Mouse (Mus musculus): Measurements from ENCODE around the gene Defb47. TPM values are rescaled to one million over a fixed set of nuclear protein-coding genes. Genes with fewer than 3 reads are reported as not detected.

The Defb47 gene
- not detected in 2 replicates for polyA plus RNA-seq (2015; fragmentation: Nextera tagmentation; extraction: Ambion mirVana)

GRCm38 (mm10) chr14:62997777-62998176 lies at the start of gene Defb47:
Gene Defb47 (plus strand): TSS chr14:62998077.
- no peaks in the 10 kb centered on the region for H3K9me3 ChIP-seq (replicated peaks; ENCODE audit: control insufficient read depth, low read length, poor library complexity, severe bottlenecking)
- H3K36me3 ChIP-seq (ENCODE audit: control insufficient read depth, insufficient read depth, low read length): no peaks in the 10 kb centered on the region
- no peak within 1 kb of the TSS for H3K27ac ChIP-seq (ENCODE audit: low read length)
- H3K4me1 ChIP-seq (ENCODE audit: control insufficient read depth, insufficient read depth, low read length): no peaks in the 10 kb centered on the region
- 86% methylated on average over 8 of the region's 8 CpGs for WGBS
- ATAC-seq: no peak
- H3K9ac ChIP-seq (ENCODE audit: low read depth, low read length): no peak within 1 kb of the TSS
- no peak within 1 kb of the TSS for H3K4me2 ChIP-seq (ENCODE audit: low read length)
- H3K27me3 ChIP-seq (ENCODE audit: control insufficient read depth, insufficient read depth, low read depth, low read length): no peaks in the 10 kb centered on the region
- H3K4me3 ChIP-seq (ENCODE audit: low read depth, low read length): no peak within 1 kb of the TSS

DNA sequence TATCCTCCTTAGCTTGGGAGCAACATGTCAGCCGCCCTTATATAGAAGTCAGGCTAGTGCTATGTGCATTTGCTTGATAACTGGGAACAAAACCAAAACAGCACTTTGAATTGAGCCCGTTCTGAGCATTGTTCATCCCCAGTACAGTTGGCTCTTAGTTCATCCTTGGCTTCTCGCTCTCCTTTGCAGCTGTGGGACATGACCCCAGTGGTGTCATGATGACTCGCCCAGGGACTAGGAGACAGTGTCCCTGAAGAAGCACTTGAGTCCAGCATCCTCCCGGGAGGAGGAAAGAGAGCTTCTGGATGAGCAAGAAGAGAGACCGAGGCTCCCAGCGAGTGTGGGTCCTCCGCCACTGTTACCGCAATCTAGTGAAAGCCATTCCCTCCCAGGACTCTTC lies 41.8 kb upstream of the Defb47 start:
- no peak for ATAC-seq
- no peak overlapping the region for H3K27ac ChIP-seq (ENCODE audit: low read length)
- H3K4me3 ChIP-seq (ENCODE audit: low read depth, low read length): no peak overlapping the region
- WGBS: 92% methylated on average over 9 of the region's 9 CpGs
- no peak overlapping the region for H3K4me2 ChIP-seq (ENCODE audit: low read length)
- no peaks in the 10 kb centered on the region for H3K4me1 ChIP-seq (ENCODE audit: control insufficient read depth, insufficient read depth, low read length)
- H3K9me3 ChIP-seq (replicated peaks; ENCODE audit: control insufficient read depth, low read length, poor library complexity, severe bottlenecking): no peaks in the 10 kb centered on the region
- H3K9ac ChIP-seq (ENCODE audit: low read depth, low read length): no peak overlapping the region
- peaks cover 25% of the 10 kb centered on the region; the same call in 1 of the 2 replicates for H3K36me3 ChIP-seq (ENCODE audit: control insufficient read depth, insufficient read depth, low read length)
- H3K27me3 ChIP-seq (ENCODE audit: control insufficient read depth, insufficient read depth, low read depth, low read length): no peaks in the 10 kb centered on the region

GRCm38 (mm10) chr14:62963632-62964031 lies 34.2 kb upstream of the Defb47 start:
- WGBS: 87% methylated on average over 4 of the region's 4 CpGs
- H3K9ac ChIP-seq (ENCODE audit: low read depth, low read length): no peak overlapping the region
- no peak overlapping the region for H3K4me2 ChIP-seq (ENCODE audit: low read length)
- H3K27ac ChIP-seq (ENCODE audit: low read length): no peak overlapping the region
- no peak for ATAC-seq
- H3K4me1 ChIP-seq (ENCODE audit: control insufficient read depth, insufficient read depth, low read length): peaks cover 7% of the 10 kb centered on the region
- 0 out of 2 replicates have a peak, but pooled peaks cover 4% of the 10 kb centered on the region for H3K36me3 ChIP-seq (ENCODE audit: control insufficient read depth, insufficient read depth, low read length)
- H3K27me3 ChIP-seq (ENCODE audit: control insufficient read depth, insufficient read depth, low read depth, low read length): no peaks in the 10 kb centered on the region
- no peak overlapping the region for H3K4me3 ChIP-seq (ENCODE audit: low read depth, low read length)
- no peaks in the 10 kb centered on the region for H3K9me3 ChIP-seq (replicated peaks; ENCODE audit: control insufficient read depth, low read length, poor library complexity, severe bottlenecking)

DNA sequence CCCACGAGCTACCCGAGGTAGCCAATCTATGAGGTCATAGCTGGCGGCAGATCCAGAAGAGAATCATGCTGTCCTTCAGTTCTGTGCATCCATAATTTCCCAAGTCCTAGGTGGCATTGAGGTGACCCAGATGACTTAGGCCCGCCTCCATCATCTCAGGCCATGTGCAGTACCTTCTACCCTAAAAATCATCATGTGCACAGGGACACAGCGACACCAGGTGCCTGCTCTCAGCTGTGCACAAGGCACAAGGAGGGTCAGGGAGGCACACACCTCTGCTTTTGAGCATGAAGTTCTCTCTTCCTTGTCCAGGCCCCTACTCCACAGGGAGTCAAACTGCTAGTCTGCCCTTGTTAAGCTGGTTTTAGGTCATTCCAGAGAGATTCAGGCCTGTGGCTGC lies 32.5 kb upstream of the Defb47 start:
- Histone ChIP-seq H3K9ac (ENCODE audit: low read depth, low read length) (no peak overlapping the region; the same call in 1 of the 2 replicates), H3K36me3 (ENCODE audit: control insufficient read depth, insufficient read depth, low read length) (no peaks in the 10 kb centered on the region), H3K27me3 (ENCODE audit: control insufficient read depth, insufficient read depth, low read depth, low read length) (no peaks in the 10 kb centered on the region), H3K9me3 (replicated peaks; ENCODE audit: control insufficient read depth, low read length, poor library complexity, severe bottlenecking) (no peaks in the 10 kb centered on the region), H3K4me1 (ENCODE audit: control insufficient read depth, insufficient read depth, low read length) (peaks cover 7% of the 10 kb centered on the region), H3K27ac (ENCODE audit: low read length) (no peak overlapping the region), H3K4me2 (ENCODE audit: low read length) (peak overlapping the region; percentile 46; the same call in 1 of the 2 replicates), H3K4me3 (ENCODE audit: low read depth, low read length) (no peak overlapping the region)
- ATAC-seq: peak; percentile 45; the same call in 1 of the 2 replicates
- WGBS: 90% methylated on average over 5 of the region's 5 CpGs

DNA sequence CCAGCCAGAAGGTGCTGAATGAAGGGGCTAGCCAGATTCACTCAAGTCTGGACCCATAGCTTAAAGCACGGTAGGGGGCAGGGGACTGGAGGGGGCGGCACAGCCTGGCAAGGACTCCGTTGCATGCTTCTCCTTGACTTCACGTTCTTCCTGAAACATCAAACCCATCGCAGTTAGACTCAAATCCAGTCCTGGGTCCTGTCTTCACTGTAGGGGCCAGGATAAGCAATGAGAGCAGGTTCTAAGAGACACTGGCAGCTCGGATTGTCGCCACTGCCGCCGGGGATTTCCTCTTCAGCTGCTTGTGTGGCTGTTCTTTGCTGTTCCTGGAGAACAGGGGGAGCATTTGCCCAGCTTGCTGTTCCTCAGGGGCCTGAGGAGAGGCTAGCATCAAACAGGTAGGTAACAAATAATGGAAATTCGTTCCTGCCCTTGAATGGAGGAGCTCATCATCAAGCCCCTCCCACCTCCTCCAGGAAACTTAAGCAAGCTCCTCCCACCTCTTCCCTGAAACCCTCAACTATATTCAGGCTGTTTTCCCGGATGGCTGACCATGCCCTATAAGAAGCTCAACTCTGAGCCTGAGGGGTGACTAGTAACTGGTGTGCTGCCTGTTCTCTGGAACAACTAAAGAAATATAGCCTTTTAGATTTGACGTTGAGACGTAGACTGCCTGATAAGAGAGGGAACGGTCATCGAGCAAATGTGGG lies 31.9 kb upstream of the Defb47 start:
- Histone ChIP-seq H3K9ac (ENCODE audit: low read depth, low read length) (peak overlapping the region; percentile 36; the same call in 1 of the 2 replicates), H3K27ac (ENCODE audit: low read length) (peak overlapping the region; percentile 24; the same call in 1 of the 2 replicates), H3K4me1 (ENCODE audit: control insufficient read depth, insufficient read depth, low read length) (peaks cover 7% of the 10 kb centered on the region), H3K4me3 (ENCODE audit: low read depth, low read length) (peak overlapping the region; percentile 12), H3K27me3 (ENCODE audit: control insufficient read depth, insufficient read depth, low read depth, low read length) (no peaks in the 10 kb centered on the region), H3K4me2 (ENCODE audit: low read length) (peak overlapping the region; percentile 46), H3K36me3 (ENCODE audit: control insufficient read depth, insufficient read depth, low read length) (no peaks in the 10 kb centered on the region), H3K9me3 (replicated peaks; ENCODE audit: control insufficient read depth, low read length, poor library complexity, severe bottlenecking) (no peaks in the 10 kb centered on the region)
- no peak for ATAC-seq
- WGBS: 21% methylated on average over 15 of the region's 15 CpGs

- ATAC-seq: no peak
- WGBS: 15% methylated on average over 5 of the region's 5 CpGs
- Histone ChIP-seq H3K36me3 (ENCODE audit: control insufficient read depth, insufficient read depth, low read length) (no peaks in the 10 kb centered on the region), H3K27ac (ENCODE audit: low read length) (no peak overlapping the region), H3K4me3 (ENCODE audit: low read depth, low read length) (no peak overlapping the region), H3K9me3 (replicated peaks; ENCODE audit: control insufficient read depth, low read length, poor library complexity, severe bottlenecking) (no peaks in the 10 kb centered on the region), H3K27me3 (ENCODE audit: control insufficient read depth, insufficient read depth, low read depth, low read length) (no peaks in the 10 kb centered on the region), H3K9ac (ENCODE audit: low read depth, low read length) (no peak overlapping the region), H3K4me2 (ENCODE audit: low read length) (no peak overlapping the region), H3K4me1 (ENCODE audit: control insufficient read depth, insufficient read depth, low read length) (no peaks in the 10 kb centered on the region)
Measured at GRCm38 (mm10) chr14:62975046-62975445, 22.8 kb upstream of the Defb47 start.

DNA sequence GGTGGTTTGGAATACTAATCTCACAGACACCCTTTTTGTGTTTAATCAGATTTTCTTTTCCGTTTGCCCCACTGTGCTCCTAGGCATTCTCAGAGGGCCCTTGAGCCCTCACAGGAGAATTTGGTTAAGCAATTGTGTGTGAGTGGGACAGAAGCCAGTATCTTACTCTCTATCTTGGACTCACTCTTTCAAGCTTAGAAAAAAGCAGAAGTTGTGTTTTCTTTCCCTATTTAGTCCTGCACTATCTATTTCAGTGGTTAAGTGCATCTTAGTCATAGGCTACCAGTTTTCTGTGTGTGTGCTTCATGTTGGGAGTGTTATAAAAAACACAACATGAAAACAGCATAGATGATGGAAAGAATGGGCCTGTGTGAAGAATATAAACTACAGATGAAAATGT lies 18.1 kb upstream of the Defb47 start:
- no peak for ATAC-seq
- H3K4me2 ChIP-seq (ENCODE audit: low read length): no peak overlapping the region
- 50% methylated on average over 1 of the region's 1 CpGs for WGBS
- H3K36me3 ChIP-seq (ENCODE audit: control insufficient read depth, insufficient read depth, low read length): no peaks in the 10 kb centered on the region
- no peak overlapping the region for H3K4me3 ChIP-seq (ENCODE audit: low read depth, low read length)
- no peaks in the 10 kb centered on the region for H3K27me3 ChIP-seq (ENCODE audit: control insufficient read depth, insufficient read depth, low read depth, low read length)
- H3K27ac ChIP-seq (ENCODE audit: low read length): no peak overlapping the region
- H3K9ac ChIP-seq (ENCODE audit: low read depth, low read length): no peak overlapping the region
- no peaks in the 10 kb centered on the region for H3K9me3 ChIP-seq (replicated peaks; ENCODE audit: control insufficient read depth, low read length, poor library complexity, severe bottlenecking)
- H3K4me1 ChIP-seq (ENCODE audit: control insufficient read depth, insufficient read depth, low read length): no peaks in the 10 kb centered on the region

DNA sequence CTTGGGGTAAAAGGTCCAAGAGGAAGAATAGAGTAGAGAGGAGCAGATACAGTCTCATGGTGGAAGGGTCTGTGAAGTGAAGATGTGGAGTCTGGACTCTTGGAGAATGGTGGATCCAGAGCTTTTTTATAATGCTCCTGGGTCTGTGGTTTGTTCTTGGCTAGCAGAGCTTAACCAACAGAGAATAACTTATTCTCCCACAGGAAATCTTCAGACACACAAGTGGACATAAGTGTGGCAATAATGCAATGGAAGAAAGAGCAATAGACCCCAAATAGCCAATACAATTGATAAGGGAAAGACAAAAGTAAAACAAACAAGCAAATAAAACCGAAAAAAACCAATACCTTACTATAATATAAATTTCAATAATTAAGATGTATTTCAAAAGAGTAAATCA lies 13.5 kb upstream of the Defb47 start, which contains the start of gene Defb48:
Gene Defb48 (minus strand): TSS at position 101 of the 400 bp plus-strand sequence.
- no peaks in the 10 kb centered on the region for H3K27me3 ChIP-seq (ENCODE audit: control insufficient read depth, insufficient read depth, low read depth, low read length)
- H3K4me1 ChIP-seq (ENCODE audit: control insufficient read depth, insufficient read depth, low read length): no peaks in the 10 kb centered on the region
- H3K4me3 ChIP-seq (ENCODE audit: low read depth, low read length): no peak within 1 kb of the TSS
- H3K9me3 ChIP-seq (replicated peaks; ENCODE audit: control insufficient read depth, low read length, poor library complexity, severe bottlenecking): no peaks in the 10 kb centered on the region
- WGBS: 74% methylated on average over 1 of the region's 1 CpGs
- no peak within 1 kb of the TSS for H3K4me2 ChIP-seq (ENCODE audit: low read length)
- H3K27ac ChIP-seq (ENCODE audit: low read length): no peak within 1 kb of the TSS
- no peaks in the 10 kb centered on the region for H3K36me3 ChIP-seq (ENCODE audit: control insufficient read depth, insufficient read depth, low read length)
- no peak within 1 kb of the TSS for H3K9ac ChIP-seq (ENCODE audit: low read depth, low read length)
- no peak for ATAC-seq

DNA sequence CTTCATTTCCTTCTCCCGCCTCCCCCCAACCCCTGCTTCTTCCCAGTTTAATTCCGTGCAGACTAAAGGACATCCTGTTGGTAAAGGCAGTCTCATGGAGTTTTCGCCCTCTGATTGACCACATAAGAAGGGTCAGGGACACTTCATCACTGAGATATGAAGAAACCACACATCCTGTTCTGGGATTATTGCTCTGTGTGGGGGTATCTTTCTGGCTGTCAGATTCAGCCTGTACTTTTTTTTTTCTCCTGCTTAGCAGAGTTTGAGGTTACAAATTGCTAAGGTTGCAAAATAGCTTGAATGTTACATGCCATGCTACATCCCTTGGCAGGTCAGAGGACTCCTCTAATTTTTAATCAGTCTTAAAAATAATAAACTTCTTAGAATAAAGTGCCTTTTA lies 6.6 kb upstream of the Defb47 start:
- no peaks in the 10 kb centered on the region for H3K9me3 ChIP-seq (replicated peaks; ENCODE audit: control insufficient read depth, low read length, poor library complexity, severe bottlenecking)
- no peak overlapping the region for H3K4me3 ChIP-seq (ENCODE audit: low read depth, low read length)
- H3K4me1 ChIP-seq (ENCODE audit: control insufficient read depth, insufficient read depth, low read length): no peaks in the 10 kb centered on the region
- ATAC-seq: no peak
- 77% methylated on average over 3 of the region's 3 CpGs for WGBS
- H3K27ac ChIP-seq (ENCODE audit: low read length): no peak overlapping the region
- H3K9ac ChIP-seq (ENCODE audit: low read depth, low read length): no peak overlapping the region
- H3K36me3 ChIP-seq (ENCODE audit: control insufficient read depth, insufficient read depth, low read length): no peaks in the 10 kb centered on the region
- no peak overlapping the region for H3K4me2 ChIP-seq (ENCODE audit: low read length)
- H3K27me3 ChIP-seq (ENCODE audit: control insufficient read depth, insufficient read depth, low read depth, low read length): no peaks in the 10 kb centered on the region
